Mouse (Mus musculus) gastrocnemius, adult 18-20 months (tissue): Measurements from ENCODE around the gene Mdh1b. TPM values are rescaled to one million over a fixed set of nuclear protein-coding genes. Genes with fewer than 3 reads are reported as not detected.

Experiments used
- DNase-seq: peaks from one replicate; pipeline ENCODE4 v3.0.0; 2021; ENCODE audit warnings: low spot score
- long read RNA-seq, 2 experiments: library from polyadenylated mRNA; stranded (forward); transcript quantifications; one replicate each; pipeline ENCODE4 v2.0.0; 2021
- total RNA-seq, 2 experiments: library from RNA; stranded (reverse); gene quantifications; 2 replicates each; pipeline ENCODE4 v1.2.3; 2021

Gene Mdh1b
- total RNA-seq = not detected
- long read RNA-seq, experiment 1 = 0 reads
- long read RNA-seq, experiment 2 = 0 reads

GRCm38 (mm10) chr1:63730240-63730771, at the start of gene Mdh1b, which contains the start of gene Fastkd2:
Gene Mdh1b (minus strand): TSS chr1:63730318.
Gene Fastkd2 (plus strand): TSS chr1:63730614.
- DNase-seq = peak; percentile 94

- no peak for DNase-seq
These were observed 46.9 kb upstream of the Mdh1b start for GRCm38 (mm10) chr1:63776902-63777630.

- no peak for DNase-seq
These were observed 46.3 kb upstream of the Mdh1b start for GRCm38 (mm10) chr1:63776396-63776795.

GRCm38 (mm10) chr1:63770309-63770708, 40.2 kb upstream of the Mdh1b start:
- no peak for DNase-seq

DNA sequence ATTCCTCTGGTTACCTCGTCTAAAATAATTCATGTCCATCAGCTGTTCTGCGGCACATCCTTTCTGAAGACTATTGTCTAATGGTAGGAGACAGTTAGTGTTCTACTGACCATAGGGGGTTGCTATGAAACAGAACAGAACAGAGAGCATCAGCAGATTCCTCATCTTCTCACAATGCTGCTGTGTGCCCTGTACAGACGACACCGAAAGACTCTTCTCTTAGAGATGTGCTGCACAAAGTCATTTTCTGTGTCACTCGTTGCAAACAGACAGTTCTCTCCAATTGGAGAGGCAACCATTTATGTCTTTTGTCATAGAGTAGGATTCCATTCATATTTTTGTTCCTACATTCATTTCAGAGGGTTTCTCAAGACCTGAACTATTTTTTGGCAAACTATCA, 39.0 kb upstream of the Mdh1b start, which contains the start of gene 4933402D24Rik:
Gene 4933402D24Rik, minus strand, starts transcription at position 101 of the 400 bp plus-strand sequence.
- no peak for DNase-seq

- DNase-seq = no peak
These were observed 38.0 kb upstream of the Mdh1b start for GRCm38 (mm10) chr1:63768112-63768511.

DNA sequence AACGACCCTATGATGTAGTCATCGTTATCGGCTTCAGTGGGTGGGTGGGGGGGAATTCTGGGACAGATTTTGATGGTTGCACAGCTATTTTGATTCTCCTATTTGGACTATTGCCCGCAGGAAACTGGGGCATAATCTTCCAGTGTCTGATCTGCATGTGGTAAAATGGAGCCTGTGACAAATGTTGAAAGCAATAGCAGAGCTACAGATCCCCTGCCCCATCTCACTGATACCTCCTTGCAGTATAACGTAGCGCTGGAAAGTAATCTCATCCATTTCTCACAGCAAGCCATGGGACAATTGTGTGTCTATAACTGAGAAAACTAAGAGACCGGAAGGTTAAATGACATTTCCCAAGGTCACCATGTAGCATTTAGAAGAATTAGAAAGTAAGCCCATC, 34.3 kb upstream of the Mdh1b start:
- no peak for DNase-seq

- DNase-seq = no peak
These were observed 33.8 kb upstream of the Mdh1b start for GRCm38 (mm10) chr1:63763881-63764386.

- DNase-seq = peak; percentile 8
These were observed 33.1 kb upstream of the Mdh1b start for GRCm38 (mm10) chr1:63763212-63763694.

- no peak for DNase-seq
These were observed 25.9 kb upstream of the Mdh1b start for GRCm38 (mm10) chr1:63756005-63756404.

GRCm38 (mm10) chr1:63729796-63730195, 322 bp downstream of the Mdh1b start:
- DNase-seq = no peak

DNA sequence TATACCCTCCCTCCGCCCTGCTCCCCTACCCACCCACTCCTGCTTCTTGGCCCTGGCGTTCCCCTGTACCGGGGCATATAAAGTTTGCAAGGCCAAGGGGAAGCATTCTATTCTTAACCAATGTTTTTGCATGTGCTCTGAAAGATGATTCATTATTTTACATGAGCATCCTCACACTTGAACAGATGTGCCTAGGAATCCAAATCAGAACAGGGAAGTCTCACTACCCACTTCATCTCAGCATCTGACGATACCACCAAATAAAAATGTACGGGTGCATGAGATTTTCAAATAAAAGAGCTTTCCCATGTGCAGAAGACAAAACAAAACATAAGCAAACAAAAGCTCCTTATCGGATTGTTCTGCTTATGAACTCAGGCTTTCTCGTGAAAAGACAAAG, 10.0 kb downstream of the Mdh1b start:
- no peak for DNase-seq

DNA sequence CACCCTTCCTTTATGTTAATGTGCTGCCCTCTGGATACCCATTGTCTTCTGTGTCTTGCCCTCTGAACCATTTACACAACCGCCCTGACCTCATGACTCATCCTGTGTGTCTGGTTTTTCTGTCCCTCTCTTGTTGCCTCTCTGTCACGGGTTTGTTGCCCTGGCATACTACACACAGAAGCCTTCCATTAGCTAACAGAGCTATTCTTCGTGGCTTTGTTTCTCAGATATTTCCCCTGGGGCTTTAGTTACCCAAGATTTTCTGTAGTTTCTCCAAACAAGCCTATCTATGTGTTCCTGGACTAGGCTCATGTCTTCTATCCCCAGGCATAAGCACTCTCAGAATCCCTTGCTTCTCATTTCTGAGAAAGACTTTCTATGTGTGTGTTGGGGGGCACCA, 21.2 kb downstream of the Mdh1b start:
- no peak for DNase-seq

- no peak for DNase-seq
These were observed 24.4 kb downstream of the Mdh1b start for GRCm38 (mm10) chr1:63705733-63706132.

- DNase-seq = no peak
These were observed 33.3 kb downstream of the Mdh1b start for GRCm38 (mm10) chr1:63696861-63697260.

GRCm38 (mm10) chr1:63686827-63687226, 43.3 kb downstream of the Mdh1b start, which contains the start of gene Dytn:
Gene Dytn (minus strand): TSS chr1:63686927.
- no peak for DNase-seq

DNA sequence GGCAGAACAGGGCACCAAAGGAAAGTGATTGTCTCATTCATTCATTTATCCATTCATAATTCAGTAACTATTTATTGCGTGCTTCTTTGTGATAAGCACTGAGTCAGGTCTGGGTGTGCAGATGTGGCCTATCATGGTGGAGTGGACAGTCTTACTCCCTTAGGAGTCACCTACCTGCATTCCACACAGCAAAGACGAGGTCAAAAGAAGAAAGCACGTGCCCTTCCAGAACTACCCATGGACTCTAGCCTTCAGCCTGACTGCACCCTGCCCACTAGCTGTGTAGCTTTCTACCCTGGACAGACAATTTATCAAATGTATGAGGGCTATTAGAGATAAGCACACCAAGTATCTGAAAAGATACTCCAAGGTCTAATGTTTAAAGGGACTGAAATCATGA, 54.1 kb downstream of the Mdh1b start:
- DNase-seq = no peak

DNA sequence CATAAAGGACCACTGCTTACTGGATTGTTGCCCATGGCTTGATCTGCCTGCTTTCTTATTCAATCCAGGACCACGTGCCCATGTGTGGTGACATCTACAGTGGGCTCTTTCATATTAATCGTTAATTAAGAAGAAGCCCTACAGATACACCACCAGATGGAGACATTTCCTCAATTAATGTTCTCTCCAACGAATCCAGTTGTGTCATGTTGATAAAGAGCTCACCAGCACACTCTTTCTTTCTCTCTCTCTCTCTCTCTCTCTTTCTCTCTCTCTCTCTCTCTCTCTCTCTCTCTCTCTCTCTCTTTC, 61.3 kb downstream of the Mdh1b start:
- DNase-seq = no peak

DNA sequence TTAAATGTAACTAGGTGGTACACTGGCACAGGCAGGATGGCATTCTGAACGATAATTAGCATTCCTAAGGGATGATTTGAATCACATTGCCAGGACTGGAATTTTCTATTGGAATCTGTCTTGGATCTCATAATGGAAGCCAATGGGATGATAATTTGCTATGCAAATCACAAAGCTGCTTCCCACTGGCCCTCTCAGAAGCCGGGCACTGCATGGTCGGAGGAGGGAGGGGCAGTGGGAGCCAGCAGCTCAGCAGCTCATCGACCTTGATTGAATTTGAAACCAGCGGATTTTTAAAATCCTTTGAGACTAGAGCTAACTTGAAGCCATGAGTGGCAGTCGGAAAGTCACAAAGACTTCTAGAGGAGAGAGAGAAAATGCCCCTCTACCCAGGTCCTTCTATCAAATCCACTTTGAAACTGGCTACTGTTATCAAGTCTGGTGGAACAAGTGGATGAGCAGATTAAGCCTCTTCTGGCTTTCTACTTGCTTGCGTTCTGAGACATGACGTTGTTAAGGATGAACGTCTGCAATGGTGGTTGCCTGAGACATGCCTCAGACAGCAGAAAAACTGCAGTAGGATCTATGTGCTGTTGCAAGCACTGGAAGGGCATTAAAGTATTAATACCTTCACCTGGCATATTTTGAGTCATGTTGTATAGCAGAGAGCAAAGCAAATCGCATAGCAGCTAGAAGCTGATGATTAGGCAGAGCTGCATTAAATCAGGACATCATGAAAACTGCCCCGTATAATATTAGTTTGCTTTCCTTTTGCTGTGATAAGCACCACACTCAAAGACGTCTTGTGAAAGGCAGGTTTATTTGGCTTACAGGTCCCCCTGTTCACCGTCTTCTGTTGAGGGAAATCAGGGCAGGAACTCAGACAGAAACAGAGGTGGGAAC, 61.9 kb downstream of the Mdh1b start:
- no peak for DNase-seq

GRCm38 (mm10) chr1:63667201-63667948, 62.7 kb downstream of the Mdh1b start:
- DNase-seq = no peak

DNA sequence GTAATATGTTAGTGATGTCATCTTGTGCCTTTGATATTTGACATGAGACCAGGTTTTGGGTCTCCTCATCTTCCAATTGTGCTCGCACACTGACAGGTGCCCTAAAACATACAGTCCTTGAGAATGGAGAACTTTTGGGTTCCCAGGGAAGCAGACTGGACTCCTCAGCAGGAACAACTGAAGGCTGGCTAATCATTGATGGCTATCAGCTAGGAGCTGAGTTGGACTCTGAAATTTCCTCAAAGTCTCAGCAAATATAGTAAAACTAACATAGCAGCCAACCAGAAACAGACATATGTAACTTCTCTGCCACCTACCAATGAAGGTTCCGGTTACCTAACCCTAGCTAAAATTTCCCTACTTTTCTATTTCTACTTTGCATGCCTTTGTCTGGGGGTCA, 64.0 kb downstream of the Mdh1b start:
- no peak for DNase-seq
